Mouse (Mus musculus) adrenal gland, postnatal 36 days (tissue): ENCODE results near the gene Sppl2a. TPM values are rescaled to one million over a fixed set of nuclear protein-coding genes. Genes with fewer than 3 reads are reported as not detected.
A peak's percentile ranks its signal among the peaks of the same experiment; 100 is the strongest.
"Not testable (repeated sequence)": the region's sequence is repeated elsewhere in the genome, so short reads cannot be mapped to it uniquely, and the experiment has no call there.

ENCODE experiments used
- DNase-seq, 2 experiments: peaks; one replicate each; pipeline ENCODE4 v3.0.0; 2021; ENCODE audit warnings: mixed read lengths in 1 of 2
- long read RNA-seq, 2 experiments: library from polyadenylated mRNA; stranded (forward); transcript quantifications; one replicate each; pipeline ENCODE4 v2.0.0; 2021; ENCODE audit warnings: borderline sequencing depth in 2 of 2
- total RNA-seq, 2 experiments: library from RNA; stranded (reverse); gene quantifications; 2 replicates each; pipeline ENCODE4 v1.2.3; 2021

Sppl2a gene
- total RNA-seq, result 10 to 100 TPM; 91.4 to 95.3 TPM
- long read RNA-seq, experiment 1, full-length matches to known transcripts, result 12 of 24 reads
- long read RNA-seq, experiment 1, partial matches to known transcripts, result 2 of 24 reads
- long read RNA-seq, experiment 1, other reads (novel, unspliced or antisense), result 10 of 24 reads
- long read RNA-seq, experiment 2, full-length matches to known transcripts, result 5 of 10 reads
- long read RNA-seq, experiment 2, partial matches to known transcripts, result 0 of 10 reads
- long read RNA-seq, experiment 2, other reads (novel, unspliced or antisense), result 5 of 10 reads

DNA sequence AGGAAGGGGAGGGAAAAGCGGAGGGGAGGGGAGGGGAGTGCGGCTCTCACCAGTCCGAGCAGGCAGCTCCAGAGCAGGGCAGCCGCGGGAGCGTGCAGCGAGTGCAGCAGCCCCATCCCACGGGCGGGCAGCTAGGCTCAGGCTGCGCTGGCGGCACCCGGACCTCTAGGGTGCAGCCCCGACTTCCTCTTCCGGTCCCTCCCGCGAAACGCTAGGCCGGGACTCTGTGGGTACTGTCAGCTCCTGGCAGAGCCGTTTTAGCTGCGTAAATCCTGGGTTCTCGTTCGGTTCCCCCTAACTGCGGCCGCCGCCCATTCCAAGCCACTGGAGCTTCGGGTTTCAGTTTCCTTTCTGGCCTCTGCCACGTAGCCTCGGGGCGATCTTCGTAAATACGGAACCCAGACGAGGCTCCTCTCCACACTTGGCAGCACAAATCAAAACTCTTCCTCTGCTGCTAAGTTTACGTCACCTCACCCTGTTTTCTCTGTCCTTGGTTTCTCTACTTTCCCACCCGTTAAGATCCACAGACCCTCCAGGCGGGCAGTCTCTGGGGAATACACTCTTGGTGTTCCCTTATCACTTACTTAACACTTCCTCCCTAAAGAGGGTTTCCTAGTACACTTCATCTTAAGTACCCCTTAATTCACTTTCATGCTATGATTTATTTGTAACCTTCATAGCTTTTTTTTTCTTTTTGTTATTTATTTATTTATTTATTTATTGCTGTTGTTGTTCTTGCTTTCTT is at the start of gene Sppl2a:
Sppl2a (minus strand) TSS at position 339 of the 745 bp plus-strand sequence.
- DNase-seq, result peak; percentile 91 to 94

DNA sequence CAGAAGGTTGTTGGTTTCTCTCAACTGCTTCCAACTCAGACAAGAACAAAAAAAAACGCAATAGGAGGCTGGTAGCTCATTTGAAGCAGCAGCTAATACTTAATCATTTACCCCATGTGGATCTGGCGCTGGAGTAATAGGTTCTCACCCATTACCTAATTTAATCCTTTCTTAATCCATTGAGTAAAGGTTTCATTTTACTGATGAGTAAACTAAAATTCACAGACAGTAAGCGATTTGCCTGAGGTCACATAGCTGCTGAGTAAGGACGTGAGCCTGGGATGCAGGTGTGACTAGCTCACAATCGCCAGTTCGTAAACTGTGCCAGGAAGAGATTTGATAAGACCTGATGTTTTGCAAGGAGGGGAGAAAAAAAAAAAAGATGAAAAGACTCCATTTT is 44.4 kb upstream of the Sppl2a start:
- no peak for DNase-seq

DNA sequence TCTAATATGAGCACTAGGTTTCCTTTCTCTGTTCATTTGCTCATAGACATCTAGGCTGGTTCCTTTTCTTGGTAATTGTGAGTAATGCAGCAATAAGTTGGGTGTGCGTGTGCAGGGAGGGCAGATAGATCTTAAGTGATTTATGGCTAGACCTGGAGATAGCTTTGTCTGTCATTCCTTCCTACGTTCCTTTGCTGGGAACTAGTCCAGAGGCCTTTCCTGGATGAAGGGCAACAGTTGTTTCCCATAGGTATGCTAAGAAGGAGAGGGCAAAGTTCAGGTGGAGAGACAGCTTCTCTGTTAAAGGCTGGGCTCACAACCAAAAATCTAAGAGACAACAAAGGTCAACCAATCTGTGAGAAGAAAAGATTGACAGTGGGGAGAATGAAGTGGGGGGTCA is 28.7 kb upstream of the Sppl2a start:
- no peak for DNase-seq

DNA sequence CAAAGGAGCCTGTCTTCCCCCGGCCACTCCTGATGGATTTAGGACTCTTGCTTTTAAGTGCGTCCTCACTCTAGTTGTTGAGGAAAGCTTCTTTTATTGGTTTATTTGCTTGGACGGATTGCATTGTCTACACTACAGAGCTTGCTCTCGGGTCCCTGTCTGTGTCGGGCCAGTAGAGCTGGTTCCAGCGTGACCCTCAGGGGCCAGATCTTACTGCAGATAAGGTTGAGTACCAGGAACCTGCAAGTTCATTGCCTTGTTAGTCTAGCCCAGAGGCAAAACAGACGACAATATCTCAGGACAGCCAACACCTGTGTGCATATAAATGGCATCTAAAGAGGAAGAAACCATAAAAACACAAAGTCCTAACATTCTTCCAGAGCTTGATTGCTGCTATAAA is 22.6 kb upstream of the Sppl2a start:
- no peak for DNase-seq

DNA sequence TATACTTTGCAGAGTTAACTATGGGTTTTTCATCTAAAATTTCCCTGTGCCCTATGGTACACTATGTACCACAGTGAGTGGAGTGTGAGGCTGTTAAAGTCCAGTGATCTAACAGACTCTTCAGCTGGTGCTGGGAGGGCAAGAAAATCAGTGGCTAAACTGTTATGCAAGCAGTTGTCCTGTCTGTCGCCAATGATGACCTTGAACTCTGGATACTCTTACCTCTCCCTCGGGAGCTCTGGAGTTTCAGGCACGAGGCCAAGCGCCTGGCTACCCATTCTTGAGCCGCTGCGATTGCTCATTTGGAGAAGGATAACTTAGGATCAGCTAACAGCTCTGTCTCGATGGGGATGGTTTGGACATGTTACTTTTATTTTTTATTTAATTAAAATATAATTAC is 18.1 kb upstream of the Sppl2a start:
- DNase-seq, result peak; percentile 70 to 76

DNA sequence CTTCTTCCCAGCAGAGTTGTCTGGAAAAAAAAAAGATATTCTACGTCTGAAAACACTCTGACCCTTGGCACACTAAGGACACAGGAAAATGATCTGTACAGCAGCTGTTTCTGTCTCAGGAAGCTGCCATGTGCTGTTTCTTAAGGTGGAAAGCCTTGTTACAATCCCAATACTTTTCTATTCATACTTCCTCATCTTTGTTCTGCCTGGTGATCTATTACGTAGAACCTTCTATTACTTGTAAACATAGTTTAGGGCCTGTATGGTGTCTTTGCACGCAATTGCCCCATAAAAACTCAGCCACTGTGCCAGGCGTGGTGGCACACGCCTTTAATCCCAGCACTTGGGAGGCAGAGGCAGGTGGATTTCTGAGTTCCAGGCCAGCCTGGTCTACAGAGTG is 17.4 kb upstream of the Sppl2a start:
- DNase-seq, result no peak

DNA sequence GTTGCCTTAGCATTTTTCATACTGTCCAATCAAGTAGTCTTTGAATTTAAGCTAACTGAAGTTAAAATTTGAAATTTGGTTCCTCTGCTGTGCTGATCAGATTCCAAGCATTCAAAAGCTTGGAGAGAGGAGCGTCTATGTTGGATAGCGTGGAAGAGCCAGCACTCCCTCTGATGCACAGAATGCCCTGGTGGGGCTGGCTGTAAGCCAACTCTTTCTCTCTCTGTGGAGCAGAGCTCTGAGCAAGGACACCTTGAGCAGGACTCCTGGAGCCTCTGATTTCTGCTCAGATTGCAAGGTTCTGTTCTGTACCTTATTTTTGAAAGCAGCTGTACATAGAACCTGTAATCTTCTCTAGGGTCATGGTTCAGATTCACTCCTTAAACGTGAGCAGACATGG is 16.8 kb upstream of the Sppl2a start:
- peak; percentile 72 to 84 for DNase-seq

DNA sequence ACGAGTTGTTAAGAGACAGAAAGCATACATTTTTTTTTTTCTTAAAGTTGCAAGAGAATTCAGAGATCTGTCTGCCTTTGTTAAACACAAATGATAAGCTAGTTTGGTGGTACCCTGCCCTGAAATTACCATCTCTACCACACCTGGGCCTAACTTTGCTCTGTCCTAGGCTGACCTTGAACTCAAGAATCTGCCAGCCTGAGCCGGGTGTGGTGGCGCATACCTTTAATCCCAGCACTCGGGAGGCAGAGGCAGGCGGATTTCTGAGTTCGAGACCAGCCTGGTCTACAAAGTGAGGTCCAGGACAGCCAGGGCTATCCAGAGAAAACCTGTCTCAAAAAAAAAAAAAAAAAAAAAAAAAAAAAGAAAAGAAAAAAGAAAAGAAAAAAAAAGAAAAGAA is 16.3 kb upstream of the Sppl2a start:
- not testable (repeated sequence) for DNase-seq

DNA sequence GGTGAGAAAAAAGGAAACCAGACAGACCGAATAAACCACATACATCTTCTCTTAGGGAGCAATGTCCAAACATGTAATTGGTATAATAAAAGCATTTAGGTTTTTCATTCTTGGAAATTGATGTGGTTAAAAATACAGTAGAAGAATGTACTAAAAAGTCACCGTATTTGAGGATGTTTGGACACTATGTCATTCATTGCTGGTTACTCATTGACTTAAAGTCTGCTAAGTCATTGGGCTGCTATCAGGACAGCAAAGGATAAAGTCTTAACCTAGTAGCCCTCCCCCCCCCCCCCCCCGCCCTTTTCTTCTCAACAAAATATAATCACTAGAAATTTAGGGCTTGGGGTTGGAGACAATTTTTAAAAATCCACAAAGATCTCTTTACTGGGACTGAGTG is 15.2 kb upstream of the Sppl2a start:
- DNase-seq, result no peak

DNA sequence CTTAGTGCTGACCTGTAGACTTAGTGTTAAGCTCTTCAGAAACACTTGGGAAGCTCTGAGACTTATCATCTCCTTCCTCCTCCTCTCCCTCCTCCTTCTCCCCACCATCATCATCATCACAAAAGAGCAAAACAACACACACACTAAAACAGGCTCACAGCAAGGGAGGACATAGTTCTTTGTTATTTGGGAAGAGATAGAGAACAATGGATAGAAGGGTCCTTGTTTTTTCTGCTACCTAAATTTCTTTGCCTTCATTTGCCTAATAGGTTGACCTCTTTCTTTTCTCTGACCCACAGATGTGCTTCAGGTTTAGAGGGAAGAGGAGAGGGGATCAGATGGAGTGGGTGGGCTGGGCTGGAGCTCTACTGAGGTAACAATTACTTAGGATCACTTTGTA is 14.6 kb upstream of the Sppl2a start:
- DNase-seq, result no peak

DNA sequence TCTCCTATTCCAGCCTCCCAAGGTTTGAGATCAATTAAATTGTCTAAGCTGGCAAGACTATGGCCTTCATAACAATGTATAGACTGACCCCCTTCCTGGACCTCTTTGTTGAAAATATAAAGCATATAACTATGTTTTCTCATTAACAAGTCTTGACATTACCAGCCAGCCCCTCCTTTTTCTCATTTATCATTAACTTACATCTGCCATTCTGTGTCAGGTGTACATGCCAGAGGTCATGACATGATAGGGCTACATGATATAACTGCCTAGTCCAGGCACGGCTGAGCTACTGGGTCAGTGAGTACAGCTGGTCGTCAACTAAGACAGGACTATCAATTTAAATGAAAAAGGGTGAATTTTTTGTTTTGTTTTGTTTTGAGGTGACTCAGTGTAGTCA is 10.2 kb upstream of the Sppl2a start:
- DNase-seq, result no peak

DNA sequence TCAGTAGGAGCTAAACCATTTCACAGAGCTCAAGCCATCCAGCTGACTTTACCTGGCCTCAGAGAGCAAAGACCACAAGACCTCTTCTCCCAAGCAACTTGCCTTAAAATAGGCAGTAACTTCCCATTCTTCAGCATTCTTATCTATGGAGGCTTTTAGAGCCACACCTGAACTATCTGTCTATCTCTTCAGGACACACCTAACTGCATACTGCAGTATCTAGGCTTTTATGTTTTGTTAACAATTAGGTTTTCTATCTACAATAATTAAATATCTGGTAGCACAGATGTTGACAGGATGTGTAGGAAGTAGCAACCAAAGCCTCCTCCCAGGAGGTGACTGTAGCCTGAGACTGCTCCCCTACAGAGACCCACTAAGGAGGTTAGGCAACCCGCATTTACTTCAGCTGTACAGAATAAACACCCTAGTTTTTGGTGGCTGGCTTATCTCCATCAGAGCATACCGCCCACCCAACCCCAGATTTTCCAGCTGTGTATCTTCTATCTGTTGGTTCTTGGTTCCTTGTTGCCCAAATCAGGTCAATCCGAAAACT is 7.4 kb upstream of the Sppl2a start:
- no peak for DNase-seq

DNA sequence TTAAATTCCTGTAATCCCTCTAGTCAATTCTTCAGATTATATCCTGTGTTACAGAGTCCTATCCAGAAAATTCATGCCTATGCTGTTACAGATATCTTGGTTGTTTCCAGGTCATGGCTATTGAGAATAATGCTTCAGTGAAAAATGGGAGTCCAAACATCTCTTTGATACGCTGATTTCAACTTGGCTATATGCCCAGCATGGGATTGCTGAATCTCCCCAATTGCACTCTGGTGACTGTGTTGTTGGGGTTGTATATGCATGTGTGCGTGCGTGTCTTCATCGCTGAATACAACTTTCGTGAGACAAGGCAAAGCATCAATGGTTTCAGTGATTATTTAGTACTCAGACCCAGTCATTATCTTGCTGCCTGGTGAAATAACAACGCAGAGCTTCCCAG is 5.0 kb upstream of the Sppl2a start:
- no peak for DNase-seq

DNA sequence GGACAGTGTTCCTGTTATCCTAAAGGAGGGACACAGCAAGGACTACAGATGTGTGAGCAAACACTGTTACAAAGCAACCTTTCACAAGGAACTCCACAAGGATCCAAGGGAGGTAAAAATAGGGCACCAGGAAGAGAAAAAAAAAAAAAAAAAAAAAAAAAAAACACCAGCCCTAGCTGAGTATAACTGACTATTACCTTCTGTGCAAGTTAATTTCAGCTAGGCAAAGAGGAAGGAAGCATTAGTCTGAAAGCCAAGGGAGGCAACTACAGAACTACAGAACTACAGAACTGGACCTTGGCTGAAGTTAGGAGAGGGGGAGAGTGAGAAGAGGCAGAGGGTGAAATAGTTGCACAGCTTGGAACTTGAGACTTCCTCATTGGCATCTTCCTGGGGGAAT is 886 bp upstream of the Sppl2a start:
- no peak for DNase-seq

DNA sequence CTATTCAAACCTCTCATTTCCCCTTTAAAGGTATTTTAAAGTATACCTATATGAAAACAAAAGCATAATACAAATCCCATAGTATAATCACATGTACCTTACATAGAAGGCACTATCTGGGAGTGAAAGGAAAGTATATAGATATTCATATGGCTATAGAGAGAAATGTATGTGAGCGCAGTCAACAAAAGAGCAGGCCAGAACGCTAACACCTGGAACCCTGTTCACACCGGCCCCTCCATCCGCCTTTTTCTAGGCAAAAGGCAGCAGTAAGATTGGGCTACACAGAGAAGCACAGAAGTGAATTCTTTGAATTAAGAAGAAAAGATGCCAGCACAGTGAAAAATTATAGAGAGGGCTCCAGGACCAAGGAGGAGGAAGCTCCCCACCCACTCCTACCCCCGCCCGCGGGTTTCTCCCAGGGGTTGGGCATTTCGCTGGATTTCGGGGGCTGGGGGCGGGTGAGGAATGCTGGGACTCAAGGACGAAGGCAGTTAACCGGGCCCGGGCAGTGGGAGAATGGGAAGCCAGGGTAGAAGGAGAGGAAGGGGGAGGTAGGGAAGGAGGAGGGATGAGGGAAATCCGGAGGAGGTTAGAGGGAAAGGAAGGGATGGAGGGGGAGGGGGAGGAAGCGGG is 656 bp downstream of the Sppl2a start:
- peak; percentile 57 to 76 for DNase-seq

DNA sequence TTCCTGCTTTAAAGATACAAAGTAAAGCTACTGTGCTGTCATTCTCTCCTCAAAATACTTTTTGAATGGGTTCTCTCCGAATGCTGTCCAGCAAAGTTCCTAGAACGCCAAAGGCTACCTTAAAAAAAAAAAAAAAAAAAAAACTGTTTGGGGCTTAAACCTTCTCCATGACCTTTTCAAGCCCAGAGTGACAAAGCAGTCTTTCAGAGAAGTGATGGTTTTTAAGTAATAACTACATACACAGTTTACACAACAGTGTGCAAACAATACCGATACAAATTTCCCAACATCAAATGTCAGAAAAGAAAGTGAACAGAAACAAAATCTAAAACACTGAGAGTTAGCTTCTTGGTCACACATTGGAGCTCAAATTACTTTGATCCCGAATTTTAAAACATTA is 1.3 kb downstream of the Sppl2a start:
- DNase-seq, result no peak

DNA sequence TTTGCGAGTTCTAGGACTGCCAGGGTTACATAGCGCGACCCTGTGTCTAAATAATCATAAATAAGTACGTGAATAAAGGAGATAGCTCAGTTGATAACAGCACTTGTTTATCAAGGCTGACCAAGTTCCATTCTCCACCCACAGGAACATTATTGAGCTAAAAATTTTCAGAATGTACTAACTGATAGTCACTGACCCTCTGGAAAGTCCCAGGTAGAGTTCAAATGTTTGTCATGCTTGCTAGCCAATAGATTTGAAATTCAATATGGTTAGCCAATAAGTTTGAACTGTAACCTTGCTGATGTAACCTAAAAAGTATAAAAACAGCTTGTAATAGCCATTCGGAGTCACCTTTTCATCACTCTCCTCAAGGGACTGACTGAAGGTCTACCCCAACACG is 4.4 kb downstream of the Sppl2a start:
- DNase-seq, result no peak

DNA sequence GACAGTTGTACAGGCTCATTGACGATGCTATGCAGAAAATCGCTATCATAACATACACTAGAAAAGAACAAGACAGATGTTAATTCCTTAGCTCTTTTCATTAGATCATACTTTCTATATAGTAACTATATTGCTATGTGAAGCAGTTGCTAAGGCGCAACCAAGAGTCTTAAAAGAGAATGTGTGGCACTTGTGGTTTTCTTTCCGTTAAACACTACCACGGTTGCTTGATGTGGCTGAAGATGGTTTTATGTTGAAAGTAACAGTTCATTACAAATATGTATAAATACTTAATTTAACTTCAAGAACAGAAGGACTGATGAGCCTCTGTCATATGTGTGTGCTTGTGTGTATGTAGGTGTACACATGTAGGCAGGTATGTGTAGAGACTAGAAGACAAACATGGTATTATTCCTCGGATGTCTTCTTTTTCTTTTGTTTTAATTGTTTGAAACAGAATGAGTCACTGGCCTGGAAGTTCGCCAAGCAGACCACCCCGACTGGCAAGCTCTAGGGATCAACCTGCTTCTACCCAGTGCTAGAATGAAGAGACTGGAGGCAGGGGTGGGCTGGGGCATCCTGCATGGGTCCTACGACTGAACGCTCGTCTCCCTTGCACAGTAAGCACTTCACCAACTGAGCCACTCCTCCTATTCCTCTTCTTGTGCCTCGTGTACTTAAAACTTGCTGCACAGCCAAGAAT is 12.5 kb downstream of the Sppl2a start:
- no peak for DNase-seq

DNA sequence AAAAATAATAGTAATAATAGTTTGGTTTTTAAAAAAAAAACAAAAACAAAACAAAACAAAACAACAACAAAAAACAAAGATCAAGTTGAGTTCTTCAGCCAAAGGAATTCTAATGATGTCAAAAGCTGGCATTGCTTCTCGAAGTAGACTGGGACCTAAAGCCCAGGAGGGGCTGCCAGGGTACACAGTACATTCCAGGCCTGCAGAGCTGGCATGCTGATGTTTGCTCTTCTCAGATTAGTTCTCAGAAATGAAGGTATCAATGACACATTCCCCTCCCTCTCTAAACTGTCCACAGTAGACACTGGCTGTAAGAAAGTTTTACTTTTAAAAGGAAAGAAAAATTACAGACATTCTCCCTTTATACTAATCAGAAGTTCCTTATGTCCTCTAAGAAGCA is 16.8 kb downstream of the Sppl2a start:
- no peak for DNase-seq

DNA sequence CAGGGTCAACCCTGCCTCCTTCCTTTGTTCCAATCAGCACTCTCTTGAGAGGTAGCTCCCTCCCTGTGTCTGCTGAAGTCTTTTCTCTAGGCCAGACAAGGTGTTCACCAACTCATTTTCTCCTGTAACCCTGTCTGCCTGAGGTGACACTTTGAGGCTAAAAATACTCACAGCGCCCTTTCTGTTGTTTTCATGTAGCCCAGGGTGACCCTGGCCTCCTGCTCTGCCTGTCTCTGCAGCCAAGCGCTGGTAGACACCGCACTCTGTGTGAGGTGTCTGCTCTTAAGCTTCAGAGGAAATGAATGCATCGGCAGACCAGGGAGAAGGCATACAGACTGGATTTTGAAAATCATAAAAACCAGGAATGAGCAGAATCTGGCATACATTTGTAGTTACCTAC is 18.9 kb downstream of the Sppl2a start:
- no peak for DNase-seq

DNA sequence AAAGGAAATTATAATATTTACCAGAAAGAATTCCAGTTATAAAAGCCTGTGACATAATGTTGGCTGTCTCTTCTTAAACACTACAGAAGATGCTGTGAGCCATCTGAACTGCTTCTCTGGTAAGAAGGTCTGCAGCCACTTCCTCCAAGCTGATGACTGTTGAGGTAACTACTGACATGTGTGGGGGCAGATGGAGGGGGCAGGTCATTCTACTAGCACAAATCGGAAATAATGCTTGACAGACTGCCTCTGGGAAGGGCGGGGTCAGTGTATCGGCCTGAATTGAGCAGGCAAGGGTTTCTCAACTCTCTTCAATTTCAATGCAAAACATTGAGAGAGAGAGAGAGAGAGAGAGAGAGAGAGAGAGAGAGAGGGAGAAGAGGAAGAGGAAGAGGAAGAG is 28.9 kb downstream of the Sppl2a start:
- DNase-seq, result no peak

DNA sequence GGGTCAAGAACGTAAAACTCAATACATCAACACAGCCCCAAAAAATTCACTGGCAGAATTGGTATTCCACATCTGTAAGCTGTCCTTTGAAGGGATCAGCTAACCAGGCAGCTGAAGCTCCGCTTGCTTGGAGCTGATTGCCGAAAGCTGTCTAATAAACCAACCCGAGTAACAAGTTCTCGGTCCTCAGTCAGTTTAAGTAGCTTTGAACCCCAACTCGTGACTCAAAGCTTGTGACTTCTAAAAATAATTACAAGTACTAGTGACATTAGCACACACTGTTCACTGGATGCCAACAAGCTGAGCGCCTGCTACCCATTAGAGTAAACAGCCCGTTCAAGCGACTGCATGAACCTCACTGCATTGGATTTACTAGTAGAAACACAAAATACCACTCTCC is 35.5 kb downstream of the Sppl2a start:
- no peak for DNase-seq

DNA sequence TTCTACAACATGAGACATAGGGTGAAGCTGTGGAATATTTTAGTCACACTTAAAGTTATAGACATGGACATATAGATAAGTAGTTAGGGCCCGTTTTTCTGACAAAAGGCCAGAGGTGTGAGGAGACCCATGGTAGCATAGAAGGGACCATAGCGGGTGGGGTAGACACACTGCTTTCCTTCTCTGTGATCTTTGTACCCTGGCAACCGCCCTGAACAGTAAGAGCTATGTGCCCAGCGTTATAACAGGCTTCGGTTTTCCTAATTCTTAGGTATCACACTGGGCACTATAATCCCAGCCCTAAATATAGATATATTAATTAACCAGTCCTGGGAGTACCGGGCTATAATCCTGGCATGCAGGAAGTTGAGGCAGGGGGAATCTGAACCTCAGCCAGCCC is 36.1 kb downstream of the Sppl2a start:
- DNase-seq, result no peak
